Mouse (Mus musculus): Measurements from ENCODE around the gene Gm5129.

Gm5129 gene

DNA sequence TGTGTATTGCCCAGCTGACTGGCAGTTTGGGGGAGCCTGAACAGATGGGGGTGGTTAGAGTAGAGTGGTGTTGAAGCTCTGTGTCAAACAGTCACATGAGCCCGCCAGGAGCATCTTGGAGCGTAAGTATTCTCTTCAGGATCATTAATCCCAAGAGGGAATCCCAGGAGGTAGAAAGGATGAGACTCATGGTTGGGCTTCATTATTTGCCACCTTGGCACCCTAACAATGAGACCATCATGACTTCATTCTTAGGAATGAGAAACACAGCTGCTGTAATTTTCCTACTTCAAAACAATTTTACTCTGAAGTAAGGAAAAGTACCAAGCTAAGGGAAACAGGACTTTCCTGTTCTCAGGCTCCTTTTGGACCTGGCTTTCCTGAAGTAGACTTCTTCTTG is 10.4 kb downstream of the Gm5129 start:
- DNase-seq (ENCODE audit: low spot score): no peak

DNA sequence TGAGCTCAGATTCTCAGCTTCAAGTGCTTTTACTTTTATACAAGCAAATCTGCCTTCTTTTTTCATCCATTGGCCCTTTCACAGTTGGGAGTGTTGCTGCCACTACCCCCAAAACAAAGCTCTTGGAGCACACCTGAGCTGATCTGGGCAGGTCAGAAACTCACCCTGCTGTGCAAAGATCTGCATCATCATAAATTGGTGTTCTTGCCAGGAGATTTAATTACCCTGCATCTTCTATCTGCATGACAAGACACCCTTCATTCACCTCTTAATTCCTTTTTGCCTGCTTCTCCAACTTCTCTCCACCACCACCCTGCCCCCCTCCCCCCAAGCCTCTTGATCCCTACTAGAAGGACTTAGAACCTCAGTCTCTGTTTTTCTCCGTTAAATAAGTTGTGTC is 14.6 kb downstream of the Gm5129 start:
- no peak for DNase-seq (ENCODE audit: low spot score)

DNA sequence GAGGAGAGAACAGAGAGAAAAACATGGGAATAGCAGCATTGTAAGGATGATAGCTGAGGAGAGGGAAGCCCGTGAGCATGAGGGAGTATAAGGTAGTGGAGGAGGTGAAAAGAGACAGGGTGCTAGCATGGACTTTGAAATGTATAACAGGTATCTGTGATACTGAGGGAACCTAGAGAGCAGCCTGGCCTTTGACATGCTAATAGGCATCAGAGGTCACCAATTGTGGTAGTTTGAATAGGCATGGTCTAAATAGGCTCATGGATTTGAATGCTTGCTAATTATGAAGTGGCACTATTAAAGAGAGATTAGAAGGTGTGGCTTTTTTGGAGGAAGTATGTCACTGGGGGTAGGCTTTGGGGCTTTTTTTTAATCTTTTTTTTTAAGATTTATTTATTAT is 22.8 kb downstream of the Gm5129 start:
- no peak for DNase-seq (ENCODE audit: low spot score)

DNA sequence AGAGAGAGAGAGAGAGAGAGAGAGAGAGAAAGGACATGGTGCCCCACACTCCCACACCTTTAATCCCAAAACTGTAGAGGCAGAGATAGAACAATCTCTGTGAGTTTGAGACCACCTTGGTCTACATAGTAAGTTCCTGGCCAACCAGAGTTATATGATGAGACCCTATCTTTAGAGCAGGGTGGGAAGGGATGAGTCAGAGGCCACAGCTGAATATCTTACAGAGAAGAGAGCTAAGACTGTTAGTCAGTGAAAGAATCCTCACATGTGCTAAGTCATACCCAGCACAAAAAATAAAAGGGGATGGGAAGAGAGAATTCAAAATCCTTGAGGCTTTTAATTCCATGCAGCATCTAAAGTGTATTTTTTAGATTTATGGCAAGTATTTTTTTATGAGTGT is 24.1 kb downstream of the Gm5129 start:
- no peak for DNase-seq (ENCODE audit: low spot score)

DNA sequence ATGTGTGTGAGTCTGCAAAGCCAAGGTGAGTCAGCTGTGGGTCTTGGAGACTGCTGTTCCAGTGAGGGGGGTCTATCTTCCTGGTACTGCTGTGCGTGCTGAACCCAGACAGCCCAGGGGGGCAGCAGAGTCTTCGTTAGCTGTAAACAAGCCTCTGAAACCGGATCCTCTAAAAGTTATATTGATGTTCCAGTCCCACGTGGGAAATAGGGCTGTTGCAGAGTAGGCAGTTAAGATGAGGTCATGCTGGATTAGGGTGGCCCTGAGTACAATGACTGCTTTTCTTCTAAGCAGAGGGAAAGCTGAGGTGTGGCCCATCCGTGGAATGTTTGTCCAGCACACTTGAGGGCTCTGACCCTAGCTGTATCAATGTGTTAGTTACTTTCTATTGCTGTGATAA is 27.5 kb downstream of the Gm5129 start:
- no peak for DNase-seq (ENCODE audit: low spot score)

DNA sequence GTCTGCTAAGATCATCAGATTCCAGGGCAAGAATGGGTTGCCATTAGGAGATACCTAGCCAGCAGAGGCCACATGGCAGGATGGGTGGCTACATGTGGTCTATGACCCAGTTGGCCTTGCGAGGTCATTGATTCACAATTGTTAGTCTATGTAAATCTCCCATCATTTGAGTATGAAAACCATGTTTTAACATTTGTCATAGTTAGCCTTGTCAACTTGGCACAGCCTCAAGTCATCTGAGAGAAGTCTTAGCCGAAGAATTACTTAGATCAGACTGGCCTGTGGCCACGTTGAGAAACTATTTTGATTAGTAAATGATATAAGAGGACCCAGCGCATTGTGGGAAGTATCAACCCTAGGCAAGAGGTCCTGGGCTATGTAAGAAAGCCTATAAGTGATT is 28.5 kb downstream of the Gm5129 start:
- DNase-seq (ENCODE audit: low spot score): no peak

DNA sequence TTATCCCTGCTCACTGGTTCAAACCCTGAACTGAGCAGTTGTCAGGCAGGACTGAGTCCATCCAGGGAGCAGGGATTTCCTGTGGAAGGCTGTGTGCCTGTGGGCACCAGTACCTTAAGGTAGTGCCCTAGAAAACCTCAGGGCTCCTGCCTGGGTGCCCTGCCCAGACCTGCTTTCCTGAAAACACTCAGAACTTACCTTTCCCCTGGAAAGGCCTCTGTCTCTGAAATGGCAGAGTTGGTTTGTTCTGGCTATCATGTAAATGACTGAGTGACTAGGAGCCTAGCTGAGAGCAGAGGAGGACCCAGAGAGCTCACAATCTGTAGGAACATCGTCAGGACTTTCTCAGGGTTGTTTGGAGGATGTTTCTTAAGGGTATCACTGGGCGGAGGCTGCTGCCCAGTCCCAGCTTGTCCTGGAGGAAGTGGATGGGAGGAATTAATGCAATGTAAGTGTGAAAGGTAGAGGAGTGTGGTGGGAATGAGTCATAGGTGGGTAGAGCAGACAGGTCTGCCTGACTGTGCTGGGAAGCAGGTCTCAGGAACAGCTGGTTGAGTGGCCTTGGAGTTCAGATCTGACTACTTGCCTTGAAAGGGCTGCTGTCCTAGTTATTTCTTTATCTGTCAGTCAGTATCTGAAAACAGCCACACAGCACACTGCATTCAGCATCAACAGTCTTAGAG is 36.1 kb downstream of the Gm5129 start:
- DNase-seq (ENCODE audit: low spot score): no peak

DNA sequence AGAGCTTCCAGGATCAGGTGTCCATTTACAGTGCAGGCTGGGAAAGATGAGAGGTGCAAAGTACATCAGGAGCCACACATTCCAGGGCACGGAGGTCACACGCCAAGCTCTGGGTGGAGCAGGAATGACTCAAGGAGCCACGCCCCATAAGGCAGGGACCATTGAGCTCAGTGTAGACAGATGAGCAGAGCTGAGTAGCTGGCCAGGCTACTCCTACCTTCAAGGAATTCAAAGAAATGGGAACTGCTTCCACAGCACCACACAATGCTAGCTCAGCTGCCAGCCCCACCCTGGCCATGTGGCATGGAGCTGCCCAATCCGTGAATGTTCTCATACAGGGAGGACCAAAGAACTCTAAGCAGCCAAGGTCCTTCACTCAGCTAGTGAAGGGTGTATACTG is 37.2 kb downstream of the Gm5129 start:
- DNase-seq (ENCODE audit: low spot score): no peak

DNA sequence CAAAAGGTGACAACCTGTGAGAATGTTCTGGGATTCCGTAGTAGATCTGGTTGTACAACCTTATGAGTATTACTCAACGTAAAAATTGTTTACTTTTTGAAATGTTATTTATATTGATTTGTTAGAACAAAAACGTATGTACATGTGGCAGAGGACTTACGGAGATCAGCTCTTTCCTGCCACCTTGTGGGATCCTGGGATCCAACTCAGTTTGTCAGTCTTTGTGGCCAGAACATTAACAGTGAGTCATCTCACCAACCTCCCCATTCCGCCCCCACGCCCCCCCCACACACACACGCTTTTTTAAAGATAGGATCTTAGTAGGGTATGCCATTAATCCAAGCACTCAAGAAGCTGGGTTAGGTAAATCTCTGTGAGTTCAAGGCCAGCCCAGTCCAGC is 47.4 kb downstream of the Gm5129 start:
- DNase-seq (ENCODE audit: low spot score): no peak

DNA sequence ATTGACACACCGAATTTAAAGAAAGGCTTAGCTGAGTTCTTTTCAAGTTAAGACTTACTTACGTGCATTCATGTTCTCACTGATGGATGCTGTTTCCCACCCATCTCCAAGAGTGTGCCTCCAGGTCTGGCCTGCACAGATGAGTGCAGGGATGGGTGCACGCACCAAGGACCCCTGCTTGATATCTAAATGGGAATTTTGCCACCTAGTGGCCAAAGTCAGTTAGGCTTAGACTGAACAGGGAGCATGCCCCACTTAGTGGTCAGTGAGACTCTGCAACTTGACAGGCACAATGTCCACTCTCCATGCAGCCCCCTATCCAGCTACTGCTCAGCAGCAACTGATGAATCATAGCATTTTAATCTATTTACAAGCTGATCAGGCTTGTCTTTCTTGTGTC is 48.1 kb downstream of the Gm5129 start:
- DNase-seq (ENCODE audit: low spot score): no peak
